Mouse (Mus musculus) frontal cortex, postnatal 10 days (tissue): ENCODE results near the gene Ubtf.

Experiments
- DNase-seq, 2 experiments: peaks; one replicate each; pipeline ENCODE4 v3.0.0; 2022; ENCODE audit warnings: low spot score in 2 of 2, mixed read lengths in 1 of 2

The Ubtf gene

GRCm38 (mm10) chr11:102318576-102319409 is 749 bp downstream of the Ubtf start:
- DNase-seq = peak in 1 of 2 experiments; percentile 55

- DNase-seq = no peak
Measured at GRCm38 (mm10) chr11:102317901-102318575, 1.5 kb downstream of the Ubtf start.

- DNase-seq = peak in 1 of 2 experiments; percentile 70
Measured at GRCm38 (mm10) chr11:102317298-102317900, 2.1 kb downstream of the Ubtf start.

- DNase-seq = peak; percentile 82 to 87
Measured at GRCm38 (mm10) chr11:102316572-102317297, 2.8 kb downstream of the Ubtf start.

GRCm38 (mm10) chr11:102315690-102316571 is 3.6 kb downstream of the Ubtf start:
- DNase-seq = peak in 1 of 2 experiments; percentile 67

GRCm38 (mm10) chr11:102314321-102314720 is 5.2 kb downstream of the Ubtf start:
- DNase-seq = no peak

- DNase-seq = no peak
Measured at GRCm38 (mm10) chr11:102312586-102312985, 7.0 kb downstream of the Ubtf start.

GRCm38 (mm10) chr11:102311966-102312365 is 7.6 kb downstream of the Ubtf start:
- no peak for DNase-seq

GRCm38 (mm10) chr11:102310768-102311695 is 8.5 kb downstream of the Ubtf start:
- DNase-seq = no peak

- no peak for DNase-seq
Measured at GRCm38 (mm10) chr11:102309821-102310617, 9.5 kb downstream of the Ubtf start.

- DNase-seq = peak; percentile 95
Measured at GRCm38 (mm10) chr11:102308979-102309378, 10.6 kb downstream of the Ubtf start.

- no peak for DNase-seq
Measured at GRCm38 (mm10) chr11:102308104-102308503, 11.4 kb downstream of the Ubtf start.

- no peak for DNase-seq
Measured at GRCm38 (mm10) chr11:102305359-102305758, 14.2 kb downstream of the Ubtf start.

- no peak for DNase-seq
Measured at GRCm38 (mm10) chr11:102304141-102304540, 15.4 kb downstream of the Ubtf start.

GRCm38 (mm10) chr11:102299839-102300238 is 19.7 kb downstream of the Ubtf start:
- DNase-seq = no peak

GRCm38 (mm10) chr11:102297577-102298556 is 21.7 kb downstream of the Ubtf start:
- no peak for DNase-seq
